Mouse (Mus musculus) small intestine, adult 10 weeks (tissue): Measurements from ENCODE around the gene Ankar. TPM values are rescaled to one million over a fixed set of nuclear protein-coding genes. Genes with fewer than 3 reads are reported as not detected.

Experiments used
- polyA plus RNA-seq: library from polyadenylated mRNA; stranded (reverse); fragments of 350-450 nt; fragmentation: Illumina TruSeq; extraction: RNeasy Lipid Tissue Mini Kit (QIAGEN cat#74804); gene quantifications from one replicate; pipeline ENCODE4 v1.2.3, GENCODE M21; 2014; ENCODE audit warnings: low replicate concordance

Ankar gene
- polyA plus RNA-seq: not detected

DNA sequence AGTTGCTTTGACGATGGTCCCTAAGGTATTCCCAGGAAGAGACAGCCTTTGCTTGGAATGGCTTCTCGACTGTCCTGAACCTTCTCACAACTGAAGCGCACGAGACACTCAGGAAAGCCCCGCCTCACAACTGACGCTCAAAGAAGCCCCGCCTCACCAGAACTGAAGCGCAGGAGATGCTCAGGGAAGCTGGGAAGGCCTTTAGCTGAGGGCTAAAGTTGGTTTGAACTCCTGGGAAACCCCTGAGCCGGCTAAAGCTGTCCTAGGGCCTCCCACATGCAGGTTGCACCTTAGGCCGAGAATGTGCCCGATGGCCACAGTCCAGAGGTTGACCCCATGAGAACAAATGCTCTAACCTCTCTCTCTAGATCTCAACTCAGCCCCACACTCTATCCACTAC lies at the start of gene Ankar:
Gene Ankar, minus strand, starts transcription at position 101 of the 400 bp plus-strand sequence.

DNA sequence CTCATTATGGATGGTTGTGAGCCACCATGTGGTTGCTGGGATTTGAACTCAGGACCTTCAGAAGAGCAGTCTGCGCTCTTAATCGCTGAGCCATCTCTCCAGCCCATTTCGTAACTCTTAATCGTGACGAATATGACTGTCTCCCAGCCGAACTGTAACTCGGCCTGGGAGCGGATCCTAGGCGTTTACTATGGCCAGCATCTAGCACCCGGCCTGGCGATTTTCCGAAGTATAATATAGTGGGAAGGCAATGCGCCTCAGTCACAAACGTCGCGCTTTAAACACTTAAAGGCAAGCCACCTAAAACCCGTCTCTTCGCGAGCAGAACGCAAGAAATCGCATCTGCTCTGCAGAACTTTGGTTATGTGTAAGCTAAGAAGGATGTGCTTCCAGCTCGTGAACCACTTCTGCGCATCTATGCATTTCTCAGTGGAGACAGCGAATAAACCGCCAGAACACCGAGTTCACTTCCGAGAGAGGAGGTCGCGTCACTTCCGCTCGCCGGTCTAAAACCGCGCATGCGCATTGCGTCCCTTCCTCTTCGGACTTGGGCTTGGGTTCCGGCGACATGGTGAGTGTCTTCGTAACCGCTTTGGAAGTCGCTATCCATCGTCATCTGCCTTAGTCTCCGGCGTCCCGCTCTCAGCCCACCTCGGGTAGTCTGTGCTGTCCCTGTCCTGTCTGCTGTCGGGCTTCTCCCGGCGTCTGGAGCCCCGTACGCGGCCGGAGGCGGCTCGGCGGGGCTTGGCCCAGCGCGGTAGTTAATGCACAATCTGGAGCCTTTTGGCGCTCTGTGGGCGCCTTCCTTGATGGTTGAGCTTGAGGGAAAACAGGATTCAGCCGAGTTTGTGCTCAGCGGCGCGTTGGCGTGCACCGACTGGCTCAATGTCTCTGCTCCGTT lies 10.6 kb upstream of the Ankar start, which contains the start of gene Rpl37a:
Gene Rpl37a, plus strand, starts transcription at position 538 of the 901 bp plus-strand sequence.

Other genes starting within 250 kb of the Ankar start
- gene March4, start 163.6 kb downstream of the Ankar start, polyA plus RNA-seq: not detected
- gene Smarcal1, start 117.3 kb downstream of the Ankar start, polyA plus RNA-seq: 1.9 TPM
- 20.0 TPM for gene Rpl37a, start 10.7 kb upstream of the Ankar start, polyA plus RNA-seq
- not detected for gene Igfbp2, start 123.9 kb upstream of the Ankar start, polyA plus RNA-seq
- gene Igfbp5, start 174.3 kb upstream of the Ankar start, polyA plus RNA-seq: 16.2 TPM